Mouse (Mus musculus) left cerebral cortex, adult 9 months (tissue): ENCODE data around the gene Fitm1.
A peak's percentile ranks its signal among the peaks of the same experiment; 100 is the strongest.

Experiments
- DNase-seq, 2 experiments: peaks; one replicate each; pipeline ENCODE4 v3.0.0; 2022; ENCODE audit warnings: low spot score in 2 of 2

Fitm1 gene

DNA sequence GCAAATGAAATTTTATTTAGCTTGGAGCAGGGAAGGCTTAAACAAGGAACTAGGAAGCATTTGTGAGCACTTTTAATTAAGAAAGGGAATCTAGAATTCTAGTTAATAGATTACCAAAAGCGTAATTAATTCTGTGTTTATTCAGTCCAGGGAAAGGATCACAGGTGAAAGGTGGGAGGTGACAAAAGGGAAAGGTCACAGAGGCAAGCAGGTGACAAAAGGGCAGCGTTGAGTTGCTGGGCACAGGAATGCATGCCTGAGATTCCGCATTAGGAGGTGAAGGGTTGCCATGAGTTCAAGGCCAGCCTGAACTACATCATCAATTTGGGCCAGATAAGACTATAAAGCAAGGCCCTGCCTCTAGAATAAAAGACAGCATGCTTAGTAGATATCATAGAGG, 7.9 kb upstream of the Fitm1 start:
- no peak for DNase-seq

- no peak for DNase-seq
Measured at GRCm38 (mm10) chr14:55570588-55570987, 4.8 kb upstream of the Fitm1 start.

GRCm38 (mm10) chr14:55571760-55572159, 3.7 kb upstream of the Fitm1 start:
- no peak for DNase-seq

GRCm38 (mm10) chr14:55575711-55576110, 294 bp downstream of the Fitm1 start:
- DNase-seq: no peak

GRCm38 (mm10) chr14:55576376-55576775, 959 bp downstream of the Fitm1 start:
- DNase-seq: peak in 1 of 2 experiments; percentile 43

GRCm38 (mm10) chr14:55577871-55578667, 2.7 kb downstream of the Fitm1 start, which contains the start of gene Psme1:
Gene Psme1, plus strand, starts transcription at chr14:55578123.
- peak in 1 of 2 experiments; percentile 65 for DNase-seq

DNA sequence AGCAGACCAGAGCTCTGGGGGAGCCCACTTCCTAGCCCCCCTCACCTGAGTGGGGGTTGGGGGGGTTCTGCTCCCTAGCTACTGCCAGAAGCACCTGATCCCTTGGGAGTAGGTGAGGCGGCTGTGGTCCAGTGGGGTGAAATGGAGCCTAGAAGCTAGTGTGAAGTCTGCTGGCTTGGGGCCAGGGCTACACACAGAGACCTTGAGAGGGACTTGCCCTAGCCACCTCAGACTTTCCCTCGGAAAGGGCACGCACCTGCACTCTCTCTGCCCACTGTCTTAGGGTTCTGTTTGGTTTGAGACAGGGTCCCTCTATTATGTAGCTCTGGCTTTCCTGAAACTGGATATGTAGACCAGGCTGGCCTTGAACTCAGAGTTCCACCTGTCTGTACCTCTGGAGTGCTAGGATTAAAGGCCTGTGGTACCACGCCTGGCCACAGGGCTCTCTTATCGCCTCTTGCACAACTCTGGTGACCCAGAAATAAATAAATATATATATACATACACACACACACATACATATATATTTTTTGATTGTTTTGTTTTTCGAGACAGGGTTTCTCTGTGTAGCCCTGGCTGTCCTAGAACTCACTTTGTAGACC, 3.4 kb downstream of the Fitm1 start:
- no peak for DNase-seq

DNA sequence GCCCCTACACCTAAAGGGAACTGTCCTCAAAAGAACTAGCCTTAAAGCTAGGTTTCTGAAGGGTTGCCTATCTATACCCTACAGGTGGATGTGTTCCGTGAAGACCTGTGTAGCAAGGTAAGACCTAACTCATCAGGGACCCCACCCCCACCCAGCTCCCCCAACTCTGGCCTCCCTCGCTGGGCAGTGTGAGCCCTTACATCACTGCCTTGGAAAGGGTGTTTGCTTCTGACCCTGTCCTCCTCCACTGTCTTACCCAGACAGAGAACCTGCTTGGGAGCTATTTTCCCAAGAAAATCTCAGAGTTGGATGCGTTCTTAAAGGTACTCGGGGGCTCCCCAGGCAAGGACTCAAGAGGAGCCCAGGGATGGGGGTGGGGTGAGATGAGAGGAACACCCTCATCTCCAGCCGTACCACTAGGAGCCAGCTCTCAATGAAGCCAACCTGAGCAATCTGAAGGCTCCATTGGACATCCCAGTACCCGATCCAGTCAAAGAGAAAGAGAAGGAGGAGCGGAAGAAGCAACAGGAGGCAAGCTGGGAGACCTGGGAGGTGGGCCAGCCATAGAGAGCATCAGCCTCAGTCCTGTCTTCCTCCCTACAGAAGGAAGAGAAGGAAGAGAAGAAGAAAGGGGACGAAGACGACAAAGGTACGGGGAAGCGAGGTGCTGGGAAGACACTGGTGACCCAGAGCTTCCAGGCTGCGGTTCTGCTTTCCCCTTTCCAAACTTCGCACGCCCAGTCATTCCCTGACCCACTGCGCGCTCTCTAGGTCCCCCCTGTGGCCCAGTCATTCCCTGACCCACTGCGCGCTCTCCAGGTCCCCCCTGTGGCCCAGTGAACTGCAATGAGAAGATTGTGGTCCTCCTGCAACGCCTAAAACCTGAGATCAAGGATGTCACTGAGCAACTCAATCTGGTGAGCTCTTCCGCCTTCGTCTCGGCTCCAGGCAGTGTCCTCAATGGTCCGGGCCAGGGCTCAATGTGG, 4.4 kb downstream of the Fitm1 start:
- DNase-seq: no peak

- no peak for DNase-seq
Measured at GRCm38 (mm10) chr14:55580731-55581130, 5.3 kb downstream of the Fitm1 start.

DNA sequence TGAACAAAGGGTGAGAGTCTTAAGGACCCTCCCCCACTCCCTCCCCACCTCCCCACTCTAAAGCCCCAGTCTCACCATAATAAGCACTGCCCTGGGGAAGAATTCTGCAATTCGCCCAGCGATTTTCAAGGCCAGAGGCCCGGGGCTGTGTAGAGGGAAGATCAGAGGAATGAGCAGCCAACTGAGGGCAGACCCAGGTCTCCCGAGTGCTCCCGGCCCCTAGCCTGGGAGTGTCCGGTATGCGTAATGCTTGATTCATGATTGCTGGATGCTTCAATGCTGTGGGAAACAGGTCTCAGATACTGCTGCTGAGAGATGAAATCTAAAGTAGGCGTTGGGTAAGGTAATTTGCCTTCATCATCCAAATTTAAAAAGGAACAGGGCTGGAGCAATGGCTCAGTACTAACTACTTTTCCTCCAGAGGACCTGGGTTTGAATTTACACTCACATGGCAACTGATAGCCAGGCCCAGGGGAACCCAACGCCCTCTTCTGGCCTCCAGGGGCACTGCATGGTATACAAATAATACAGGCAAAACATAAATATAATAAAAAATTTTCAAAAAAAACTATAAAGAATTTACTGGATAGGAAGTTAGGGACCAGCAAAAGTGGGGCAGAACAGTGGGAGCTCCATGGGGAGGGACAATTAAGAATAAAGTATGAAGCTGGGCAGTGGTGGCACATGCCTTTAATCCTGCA, 6.7 kb downstream of the Fitm1 start:
- no peak for DNase-seq

- DNase-seq: no peak
Measured at GRCm38 (mm10) chr14:55584303-55584701, 8.9 kb downstream of the Fitm1 start.

GRCm38 (mm10) chr14:55584702-55585565, 9.5 kb downstream of the Fitm1 start, which contains the start of gene Emc9:
Gene Emc9, minus strand, starts transcription at chr14:55585302.
- peak in 1 of 2 experiments; percentile 62 for DNase-seq

DNA sequence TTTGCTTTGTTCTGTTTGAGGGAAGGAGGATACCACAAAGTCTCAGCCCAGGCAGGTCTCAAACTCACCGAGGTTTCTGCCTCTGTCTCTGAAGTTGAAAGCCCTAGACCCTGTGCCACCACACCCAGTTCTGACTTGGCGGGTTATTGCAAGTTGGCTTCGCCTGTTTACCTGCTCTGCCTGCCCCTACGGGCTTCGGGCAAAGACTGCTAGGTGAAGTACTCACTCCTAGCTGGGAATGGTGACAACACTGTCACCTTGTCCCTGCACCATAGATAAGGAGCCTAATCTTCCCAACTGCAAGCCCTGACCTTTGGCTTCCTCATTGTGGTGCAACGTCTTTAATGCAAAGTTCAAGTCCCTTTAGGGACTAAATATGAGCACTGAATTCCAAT, 10.1 kb downstream of the Fitm1 start:
- no peak for DNase-seq

DNA sequence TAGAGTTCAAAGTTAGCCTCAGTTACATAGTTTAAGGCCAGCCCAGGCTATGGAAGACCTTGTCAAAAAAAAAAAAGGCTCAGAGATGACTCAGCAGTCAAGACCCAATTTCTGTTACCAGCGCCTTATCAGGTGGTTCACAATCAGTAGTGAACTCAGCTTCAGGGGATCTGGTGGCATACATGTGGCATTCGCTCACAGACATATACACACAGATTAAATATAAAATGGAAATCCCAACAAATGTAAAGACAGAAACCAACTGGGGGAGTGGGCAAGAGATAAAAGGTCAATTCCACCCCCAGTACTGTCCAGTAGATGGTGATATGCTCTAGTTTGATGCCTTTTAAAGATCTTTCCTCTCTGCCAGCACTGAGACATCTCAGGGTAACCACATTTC, 10.7 kb downstream of the Fitm1 start:
- DNase-seq: no peak

DNA sequence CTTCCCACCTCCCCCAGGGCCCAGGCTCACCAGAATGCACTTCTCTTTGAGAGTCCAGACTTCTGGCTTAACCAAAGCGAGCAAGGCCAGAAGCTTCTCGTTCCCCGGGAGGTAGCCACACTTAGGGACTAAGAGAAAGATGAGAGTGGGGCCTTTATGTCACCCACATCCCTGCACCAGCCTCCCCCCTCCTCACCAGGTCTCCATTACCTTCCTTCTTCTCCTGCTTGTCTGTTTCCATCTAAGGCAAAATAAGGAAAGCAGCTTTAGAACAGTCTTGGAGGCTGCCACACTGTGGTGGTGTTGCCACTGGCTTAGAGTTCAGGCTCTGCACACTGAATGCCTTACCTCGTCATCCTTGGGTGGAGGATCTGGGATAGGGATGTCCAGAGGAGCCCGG, 13.9 kb downstream of the Fitm1 start:
- no peak for DNase-seq

GRCm38 (mm10) chr14:55589771-55590448, 14.5 kb downstream of the Fitm1 start:
- DNase-seq: no peak

GRCm38 (mm10) chr14:55590748-55591330, 15.4 kb downstream of the Fitm1 start, which contains the start of gene Psme2:
Gene Psme2, minus strand, starts transcription at chr14:55591113.
- peak; percentile 90 to 95 for DNase-seq

- peak; percentile 88 to 95 for DNase-seq
Measured at GRCm38 (mm10) chr14:55591331-55591891, 16.0 kb downstream of the Fitm1 start, which contains the start of gene Rnf31. Gene Rnf31, plus strand, starts transcription at chr14:55591708.

GRCm38 (mm10) chr14:55592226-55592625, 16.8 kb downstream of the Fitm1 start:
- no peak for DNase-seq
